Mouse (Mus musculus): ENCODE measurements around the gene Cdc20. TPM values are rescaled to one million over a fixed set of nuclear protein-coding genes. Genes with fewer than 3 reads are reported as not detected.

The Cdc20 gene
- total RNA-seq, 2 experiments from 2014 or later = 0.69 to 0.97 TPM

DNA sequence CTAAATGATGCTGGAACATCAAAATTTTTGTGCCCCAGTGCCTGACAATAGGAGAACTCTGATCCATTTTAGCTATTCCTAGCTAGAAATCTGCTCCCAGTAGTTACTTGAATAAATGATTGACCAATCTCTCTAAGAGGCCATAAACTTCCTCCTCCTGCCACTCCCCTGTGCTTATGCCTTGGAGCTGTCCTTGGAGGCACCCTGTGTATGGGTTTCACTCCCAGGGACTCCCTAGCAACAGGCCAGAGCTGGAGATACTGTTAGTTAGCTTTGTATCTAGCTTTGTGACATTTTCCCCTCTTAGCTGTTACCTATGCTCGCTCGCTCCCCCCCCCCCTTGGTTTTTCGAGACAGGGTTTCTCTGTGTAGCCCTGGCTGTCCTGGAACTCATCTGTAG, 15.8 kb downstream of the Cdc20 start:
- intact Hi-C loops (cut with DNase I) = no loop called here
- DNase-seq = no peak

DNA sequence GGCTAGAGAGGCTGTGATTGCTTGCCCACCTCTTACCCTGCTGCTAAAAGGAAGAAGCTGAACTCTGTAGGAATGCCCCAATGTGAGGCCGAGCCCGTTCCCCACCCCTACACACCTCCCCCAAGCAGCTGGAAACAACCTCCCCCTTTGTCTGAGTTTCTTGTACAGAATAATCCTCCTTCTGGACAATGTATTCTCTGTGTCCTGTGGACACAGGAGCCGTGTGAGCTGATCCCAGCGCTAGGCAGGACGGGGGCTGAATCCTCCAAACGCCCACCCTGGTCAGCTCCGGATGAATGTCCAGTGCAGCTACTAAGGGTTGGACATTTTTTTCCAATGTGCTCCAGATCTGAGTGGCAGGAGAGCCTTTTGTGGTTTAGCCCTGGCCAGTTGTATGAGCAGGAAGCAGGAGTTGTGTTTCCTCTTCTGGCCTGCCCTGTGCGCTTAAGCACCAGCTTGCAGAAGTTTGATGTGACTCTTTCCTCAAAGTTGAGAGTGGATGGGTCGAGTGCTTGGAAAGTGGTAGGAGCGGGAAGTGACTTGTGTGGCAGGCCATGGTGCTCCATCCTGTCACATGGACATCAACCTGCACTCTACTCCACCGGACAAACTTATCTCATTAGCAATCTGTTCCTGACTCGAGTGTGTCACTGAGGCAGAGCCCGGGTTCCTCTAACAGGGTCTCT, 19.9 kb downstream of the Cdc20 start:
- DNase-seq = no peak
- intact Hi-C loops (cut with DNase I) = no loop called here

DNA sequence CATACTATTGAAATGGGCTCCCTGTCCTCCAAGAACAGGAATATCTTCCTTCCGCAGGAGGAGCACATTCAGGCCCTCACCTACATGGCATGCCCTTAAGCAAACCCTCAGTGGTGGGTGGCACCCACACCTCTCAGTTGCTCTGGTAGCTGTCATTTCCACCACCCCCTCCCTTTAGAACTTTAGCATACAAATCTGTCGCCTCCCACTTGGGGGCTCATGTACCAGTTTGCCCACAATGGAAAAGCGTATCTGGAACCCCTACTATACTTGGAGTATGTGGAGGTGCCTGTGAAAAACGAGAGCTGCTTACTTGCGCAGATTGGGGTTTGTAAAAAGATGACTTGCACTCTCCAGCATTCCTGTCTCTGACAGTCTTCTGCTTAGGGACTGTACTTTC, 20.8 kb downstream of the Cdc20 start:
- intact Hi-C loops (cut with DNase I) = no loop called here

DNA sequence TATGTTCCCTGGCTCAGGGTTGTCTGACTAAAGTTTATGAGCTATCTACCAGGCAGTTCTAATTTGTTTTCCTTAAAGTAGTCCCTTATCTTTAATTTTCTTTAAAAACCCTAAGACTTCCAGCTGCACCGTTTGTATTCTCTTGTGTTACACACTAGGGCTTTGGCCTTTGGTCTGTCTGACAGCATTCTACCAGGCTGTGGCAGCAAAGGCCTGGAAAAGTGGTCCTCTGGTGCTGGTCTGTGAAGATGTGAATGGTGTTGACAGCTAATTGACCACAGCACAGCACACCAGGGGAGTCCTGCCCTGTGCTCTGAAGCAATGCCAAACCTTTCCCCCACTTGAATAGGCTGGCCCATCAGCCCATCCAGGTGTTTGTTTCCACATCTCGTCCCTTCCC, 21.4 kb downstream of the Cdc20 start:
- intact Hi-C loops (cut with DNase I) = no loop called here
- no peak for DNase-seq

More for the DNA sequence above, 20.8 kb downstream of the Cdc20 start:
- DNase-seq = no peak

DNA sequence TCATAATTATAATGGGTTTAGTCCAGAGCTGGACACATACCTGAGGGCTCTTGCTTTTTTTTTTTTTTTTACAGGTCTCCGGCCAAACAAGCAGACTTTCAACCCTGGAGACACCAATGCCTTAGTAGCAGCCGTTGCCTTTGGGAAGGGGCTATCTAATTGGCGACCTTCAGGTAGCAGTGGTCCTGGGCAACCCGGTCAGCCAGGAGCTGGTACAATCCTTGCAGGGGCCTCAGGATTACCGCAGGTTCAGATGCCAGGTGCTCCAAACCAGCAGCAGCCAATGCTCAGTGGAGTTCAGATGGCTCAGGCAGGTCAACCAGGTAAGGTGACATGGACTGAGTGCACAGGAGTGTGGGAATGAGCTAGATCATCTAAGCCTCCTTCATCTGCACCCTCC, 23.6 kb downstream of the Cdc20 start:
- intact Hi-C loops (cut with DNase I) = no loop called here
- DNase-seq = no peak

DNA sequence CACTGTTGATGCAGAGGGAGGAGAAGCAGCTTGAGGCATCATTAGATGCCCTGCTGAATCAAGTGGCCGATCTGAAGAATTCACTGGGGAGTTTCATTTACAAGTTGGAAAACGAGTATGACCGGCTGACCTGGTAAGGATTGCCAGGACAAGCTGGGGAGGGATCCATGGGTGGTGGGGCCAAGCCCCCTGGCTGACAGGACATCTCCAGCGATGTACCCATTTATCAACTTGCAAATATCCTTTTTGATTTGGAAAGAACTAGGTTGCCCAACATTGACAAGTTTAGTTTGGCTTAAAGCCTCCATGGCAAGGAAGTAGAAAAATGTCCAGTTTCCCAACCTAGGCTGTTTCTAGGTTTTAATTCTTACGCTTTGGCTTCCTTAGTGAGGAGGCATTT, 26.3 kb downstream of the Cdc20 start:
- no peak for DNase-seq
- intact Hi-C loops (cut with DNase I) = no loop called here

DNA sequence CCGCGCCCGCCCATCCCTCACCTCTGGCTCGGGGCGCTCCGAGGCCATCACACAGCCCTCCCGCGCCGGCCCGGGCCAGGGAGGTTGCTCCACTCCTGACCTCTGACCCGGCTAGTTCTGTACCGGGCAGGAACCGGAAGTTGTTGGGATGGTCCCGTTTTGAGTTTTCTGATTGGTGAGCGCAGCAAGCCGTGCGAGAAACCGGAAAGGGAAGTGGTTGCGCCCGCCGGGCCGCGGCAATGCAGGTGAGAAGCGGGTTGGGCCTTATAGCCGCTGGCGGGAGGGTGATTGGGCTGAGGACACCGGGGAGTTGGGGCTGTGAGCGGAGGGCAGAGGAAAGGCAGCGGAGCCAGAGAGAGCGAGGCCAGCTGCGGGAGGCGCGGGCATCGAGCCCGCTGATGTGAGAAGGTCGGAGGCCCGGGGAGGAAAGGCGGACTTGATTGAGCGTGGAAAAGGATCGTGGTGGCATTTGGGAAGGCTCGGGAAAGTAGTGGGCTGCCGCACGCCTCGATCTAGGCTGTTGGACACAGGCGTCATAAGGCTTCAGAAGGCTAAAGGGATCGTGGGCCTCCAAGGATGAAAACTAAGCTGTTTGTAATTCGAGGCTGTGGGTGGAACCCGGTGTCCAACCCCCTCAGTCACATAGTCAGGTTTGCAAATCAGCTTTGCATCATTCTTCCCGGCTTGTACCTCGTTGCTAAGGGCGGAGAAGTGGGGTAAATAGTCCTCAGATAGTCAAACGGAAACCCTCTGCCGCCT, 27.8 kb downstream of the Cdc20 start, which contains the start of the genes Szt2 and Med8:
Gene Szt2 (minus strand): TSS at position 132 of the 759 bp plus-strand sequence.
Gene Med8 (plus strand): TSS at position 196 of the 759 bp plus-strand sequence.
- peak; percentile 80 to 84 for DNase-seq
- intact Hi-C loops (cut with DNase I) = no loop called here

DNA sequence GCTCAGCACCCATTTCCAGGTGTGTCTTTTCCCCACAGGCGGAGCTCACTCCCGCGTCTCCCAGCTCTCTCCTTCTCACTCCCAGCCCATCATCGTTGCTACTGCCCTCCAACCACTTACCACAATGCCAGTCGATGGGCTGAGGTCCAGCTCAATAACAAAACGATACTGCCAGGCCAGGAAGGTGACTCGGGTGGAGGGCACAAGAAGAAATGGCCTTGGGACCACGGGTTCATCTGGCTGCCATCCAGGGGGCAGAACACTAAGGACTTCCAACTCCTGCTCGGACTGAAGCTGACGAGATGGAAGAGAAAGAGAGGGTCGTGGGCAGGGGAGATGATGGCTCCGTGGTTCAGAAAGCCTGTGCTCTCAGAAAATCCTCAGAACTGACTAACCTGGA, 34.5 kb downstream of the Cdc20 start:
- intact Hi-C loops (cut with DNase I) = no loop called here
- DNase-seq = no peak

DNA sequence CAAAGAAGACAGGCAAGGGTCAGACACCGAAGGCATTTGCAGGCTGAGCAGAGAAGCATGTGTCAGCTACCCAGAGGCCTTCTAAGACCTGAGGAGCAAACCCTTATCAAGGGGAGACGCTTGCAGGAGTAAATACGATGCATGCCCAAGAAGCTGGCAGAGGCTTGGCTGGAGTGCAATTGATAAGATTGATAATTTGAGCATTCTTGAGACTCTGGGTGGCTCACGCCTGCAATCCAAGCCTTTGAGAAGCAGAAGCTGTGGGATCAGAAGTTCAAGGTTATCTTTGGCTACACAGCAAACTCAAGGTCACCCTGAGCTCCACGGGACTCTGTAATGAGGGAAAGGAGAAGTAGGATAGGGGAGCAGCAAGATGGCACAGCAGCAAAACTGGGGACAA, 35.2 kb downstream of the Cdc20 start:
- intact Hi-C loops (cut with DNase I) = no loop called here
- DNase-seq = no peak

DNA sequence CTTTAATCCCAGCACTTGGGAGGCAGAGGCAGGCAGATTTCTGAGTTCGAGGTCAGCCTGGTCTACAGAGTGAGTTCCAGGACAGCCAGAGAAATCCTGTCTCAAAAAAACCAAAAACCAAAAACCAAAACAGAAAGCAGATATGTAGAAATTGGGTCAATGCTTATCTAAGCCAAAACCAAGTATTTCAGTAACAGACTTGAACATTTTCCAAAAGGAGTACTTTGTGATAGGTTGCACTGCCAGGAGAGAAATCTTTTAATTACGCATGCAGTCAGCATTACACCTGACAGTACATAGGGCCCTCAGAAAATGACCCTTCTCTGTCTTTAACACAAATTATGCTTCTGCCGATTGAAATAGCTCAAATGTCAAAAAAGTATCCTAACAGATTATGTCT, 35.7 kb downstream of the Cdc20 start:
- DNase-seq = no peak
- intact Hi-C loops (cut with DNase I) = no loop called here

DNA sequence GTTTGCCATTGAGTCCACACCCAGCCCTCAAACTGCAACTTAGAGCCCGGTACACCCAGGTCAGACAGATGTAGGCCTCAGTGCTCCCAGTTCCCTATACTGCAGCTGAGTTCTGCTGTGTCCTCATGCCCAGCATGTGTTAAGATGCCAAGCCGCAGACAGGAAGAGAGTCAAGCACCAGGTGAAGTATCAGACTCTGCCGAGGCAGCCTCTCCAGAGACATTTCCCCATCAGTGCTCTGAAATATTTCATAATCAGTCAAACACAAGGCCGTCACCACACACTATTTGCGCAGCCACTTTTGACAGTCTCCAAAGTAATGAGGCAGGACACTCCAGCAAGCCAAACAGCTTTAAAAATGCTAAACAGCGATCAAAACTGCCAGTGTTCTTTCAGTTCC, 38.8 kb downstream of the Cdc20 start:
- intact Hi-C loops (cut with DNase I) = no loop called here
- no peak for DNase-seq

DNA sequence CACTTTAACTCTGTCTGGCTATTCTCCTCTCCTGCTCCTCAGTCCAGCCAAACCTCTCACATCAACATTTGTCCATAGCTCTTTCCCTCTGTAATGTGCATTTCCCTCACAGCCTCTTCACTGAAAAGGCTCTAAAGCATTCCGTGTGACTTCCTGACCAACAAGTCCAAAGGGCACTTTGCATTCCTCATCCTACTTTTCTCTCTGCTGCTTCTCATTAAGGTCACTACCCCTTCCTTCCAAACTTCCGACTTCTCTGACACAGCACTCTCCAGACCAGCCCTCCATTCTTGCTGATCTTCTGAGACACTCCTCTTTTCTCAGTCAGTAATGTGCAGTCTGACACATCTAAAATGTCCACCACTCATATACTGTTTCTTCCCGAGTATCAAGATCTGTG, 40.7 kb downstream of the Cdc20 start:
- intact Hi-C loops (cut with DNase I) = no loop called here

DNA sequence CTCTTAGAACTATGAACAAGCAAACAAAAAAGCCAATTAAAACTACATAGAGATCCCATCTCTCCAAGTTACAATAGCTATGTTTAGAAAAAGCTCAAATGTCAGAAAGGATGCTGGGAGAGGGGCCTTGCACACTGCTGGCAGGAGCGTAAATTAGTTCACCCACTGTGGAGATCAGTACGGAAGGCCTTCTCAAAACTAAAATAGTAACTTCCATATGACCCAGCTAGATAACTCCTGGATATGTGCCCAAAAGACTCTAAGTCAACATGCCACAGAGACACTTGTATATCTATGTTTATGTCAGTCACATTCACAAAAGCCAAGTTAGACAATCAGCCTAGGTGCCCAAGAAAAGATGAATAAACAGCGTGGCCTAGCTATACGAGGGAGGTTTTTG, 41.9 kb downstream of the Cdc20 start:
- intact Hi-C loops (cut with DNase I) = no loop called here
- DNase-seq = no peak

More for the DNA sequence above, 40.7 kb downstream of the Cdc20 start:
- no peak for DNase-seq

DNA sequence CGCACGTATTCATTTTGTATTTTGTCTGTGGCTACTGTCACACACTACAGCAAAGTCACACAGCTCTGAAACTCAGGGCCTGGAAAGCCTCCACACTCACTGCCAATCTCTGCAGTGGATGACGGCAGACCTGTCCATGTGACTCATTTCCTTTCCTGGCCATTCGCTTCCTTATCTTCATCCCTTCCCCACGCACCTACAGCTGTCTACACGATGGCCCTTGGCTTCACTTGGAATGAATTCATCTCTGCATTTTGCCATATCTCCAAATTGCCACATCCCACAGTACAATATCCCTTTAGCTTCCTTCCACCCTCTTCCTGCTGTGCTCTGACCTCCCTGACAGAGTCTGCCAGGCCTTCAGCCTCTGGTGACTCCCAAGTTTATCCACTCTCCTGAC, 42.6 kb downstream of the Cdc20 start:
- intact Hi-C loops (cut with DNase I) = no loop called here
- no peak for DNase-seq

DNA sequence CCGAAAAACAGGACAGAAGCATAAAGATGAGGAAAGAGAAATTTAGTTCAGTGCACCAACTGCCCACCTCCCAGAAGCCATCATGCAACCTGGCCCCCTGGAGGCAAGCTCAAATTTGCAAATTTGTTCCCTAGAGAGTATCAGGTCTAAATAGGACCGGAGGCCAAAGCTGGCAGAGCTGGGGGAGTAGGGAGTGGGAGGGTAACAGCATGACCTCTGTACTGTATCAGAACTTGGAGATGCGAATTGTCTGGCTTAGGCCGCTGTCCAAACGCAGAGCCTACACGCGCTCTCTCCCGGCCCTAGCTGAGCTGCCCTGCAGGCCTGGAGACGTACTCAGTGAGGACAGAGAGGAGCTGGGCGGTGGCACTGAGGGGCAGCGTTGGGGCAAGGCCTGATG, 47.0 kb downstream of the Cdc20 start:
- intact Hi-C loops (cut with DNase I) = no loop called here
- no peak for DNase-seq

DNA sequence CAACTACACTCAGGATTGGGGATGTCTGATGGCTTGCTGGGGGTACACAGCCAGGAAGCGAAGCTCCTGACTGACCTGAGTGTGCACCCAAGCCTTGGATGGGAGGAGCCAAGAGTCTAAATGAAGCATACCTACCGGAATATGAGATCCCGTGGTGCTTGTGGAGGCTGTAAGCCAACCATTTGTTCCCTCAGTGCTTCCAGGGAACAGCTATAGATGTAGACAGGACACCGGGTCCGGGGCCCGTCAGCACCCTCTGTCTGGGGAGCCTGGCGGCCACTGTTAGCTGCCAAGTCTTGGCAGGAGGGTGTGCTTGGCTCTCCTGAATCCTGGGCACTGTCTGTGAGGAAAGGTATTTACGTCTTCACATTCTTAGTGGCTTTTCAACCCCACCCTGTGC, 49.8 kb downstream of the Cdc20 start:
- intact Hi-C loops (cut with DNase I) = no loop called here
- DNase-seq = no peak

DNA sequence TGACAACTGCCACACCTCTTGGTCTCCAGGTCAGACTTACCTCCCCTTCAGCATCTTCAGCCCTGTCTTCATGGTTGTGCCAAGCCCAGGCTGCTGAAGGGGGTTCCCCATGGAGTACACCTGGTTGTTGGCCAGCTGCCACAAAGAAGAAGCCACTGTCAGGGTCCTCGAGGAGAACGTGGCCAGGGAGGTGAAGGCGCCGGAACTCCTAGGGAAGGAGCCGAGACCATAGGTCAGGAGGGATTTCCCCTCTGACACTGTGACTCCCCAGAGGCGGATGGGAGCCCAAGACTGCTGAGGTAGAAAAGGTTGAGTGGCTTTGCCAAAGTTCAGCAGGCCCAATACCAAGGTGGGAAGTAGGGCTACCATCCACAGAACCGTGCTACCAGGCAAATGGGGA, 53.9 kb downstream of the Cdc20 start:
- no peak for DNase-seq
- intact Hi-C loops (cut with DNase I) = no loop called here

Other genes with a start within 250 kb of the Cdc20 start
- 1 to 10 TPM; 2.7 to 3.0 TPM for gene Ptprf, start 145.9 kb downstream of the Cdc20 start, total RNA-seq (2021)
- gene Szt2, start 28.1 kb downstream of the Cdc20 start, total RNA-seq (2021) = 1 to 10 TPM; 5.7 to 6.5 TPM
- gene Med8, start 28.0 kb downstream of the Cdc20 start, total RNA-seq (2021) = 10 to 100 TPM; 36.3 to 37.8 TPM
- gene Elovl1, start 9.3 kb downstream of the Cdc20 start, total RNA-seq (2021) = 1 to 10 TPM; 5.8 to 7.6 TPM
- gene Mpl, start 20.2 kb upstream of the Cdc20 start, total RNA-seq (2021) = not detected
- 10 to 100 TPM; 15.3 to 16.8 TPM for gene Tie1, start 52.7 kb upstream of the Cdc20 start, total RNA-seq (2021)
- not detected for gene 2610528J11Rik, start 89.6 kb upstream of the Cdc20 start, total RNA-seq (2021)
- gene Tmem125, start 106.7 kb upstream of the Cdc20 start, total RNA-seq (2021) = not detected
- gene Cfap57, start 183.4 kb upstream of the Cdc20 start, total RNA-seq (2021) = not detected
- gene Ebna1bp2, start 183.4 kb upstream of the Cdc20 start, total RNA-seq (2021) = 10 to 100 TPM; 21.7 to 28.9 TPM
- not detected for gene Olfr62, start 221.6 kb upstream of the Cdc20 start, total RNA-seq (2021)